Mouse (Mus musculus) forebrain, embryonic 14.5 days (tissue): ENCODE results near the gene Gtf3c2. TPM values are rescaled to one million over a fixed set of nuclear protein-coding genes. Genes with fewer than 3 reads are reported as not detected.

Experiments
- ATAC-seq: fragments of 200-750 bp; cut with Nextera tagmentation; 2 replicates; pipeline ENCODE4 v1.8.0; 2017; ENCODE audit warnings: mild to moderate bottlenecking, moderate library complexity
- DNase-seq: peaks from one replicate; pipeline ENCODE4 v3.0.0-alpha.2; 2015; ENCODE audit warnings: low spot score
- H3K27ac ChIP-seq: fragments of 300-500 bp; sonication (generic); 2 replicates; pipeline ENCODE4 v1.5.1; 2014; ENCODE audit warnings: low read depth, mild to moderate bottlenecking, control low read depth, low read length, moderate library complexity
- H3K27me3 ChIP-seq: fragments of 300-500 bp; sonication (generic); replicated peaks from 2 replicates; pipeline ENCODE4 v1.6.1; 2014; ENCODE audit warnings: low read length, control low read depth, mixed read lengths; ENCODE audit not compliant: control insufficient read depth, insufficient read depth
- H3K36me3 ChIP-seq: fragments of 300-500 bp; sonication (generic); 2 replicates; pipeline ENCODE4 v1.6.1; 2014; ENCODE audit warnings: low read length, control low read depth; ENCODE audit not compliant: control insufficient read depth, insufficient read depth
- H3K4me1 ChIP-seq: fragments of 300-500 bp; sonication (generic); 2 replicates; pipeline ENCODE4 v1.6.1; 2014; ENCODE audit warnings: antibody characterized with exemption, low read length, control low read depth; ENCODE audit not compliant: control insufficient read depth, insufficient read depth
- H3K4me2 ChIP-seq: fragments of 300-500 bp; sonication (generic); 2 replicates; pipeline ENCODE4 v1.6.1; 2014; ENCODE audit warnings: mild to moderate bottlenecking, control low read depth, low read length
- H3K4me3 ChIP-seq: fragments of 300-500 bp; sonication (generic); 2 replicates; pipeline ENCODE4 v1.5.1; 2014; ENCODE audit warnings: low read depth, low read length, control low read depth
- H3K9ac ChIP-seq: fragments of 300-500 bp; sonication (generic); 2 replicates; pipeline ENCODE4 v1.6.1; 2014; ENCODE audit warnings: mild to moderate bottlenecking, low read length, control low read depth, moderate library complexity
- H3K9me3 ChIP-seq: fragments of 300-500 bp; sonication (generic); replicated peaks from 2 replicates; pipeline ENCODE4 v1.6.1; 2016; ENCODE audit warnings: low read length, control low read depth, mixed read lengths; ENCODE audit not compliant: control insufficient read depth
- WGBS: fragments of 180-500 bp; shearing (Covaris S2); extraction: QIAGEN DNeasy Blood & Tissue Kit; methylation state at CpG from one replicate; pipeline ENCODE4 v1.1.7; 2014; 5-methylcytosine and 5-hydroxymethylcytosine counted together
- polyA plus RNA-seq: library from polyadenylated mRNA; unstranded; fragments of >200 nt; fragmentation: Nextera tagmentation; extraction: Ambion mirVana; gene quantifications from 2 replicates; pipeline ENCODE4 v1.2.1, GENCODE M21; 2014

Gene Gtf3c2
- polyA plus RNA-seq, 1 experiment from 2014 or later = 45.7 TPM

GRCm38 (mm10) chr5:31168630-31169029 lies 11.3 kb downstream of the Gtf3c2 start:
- no peak overlapping the region for H3K4me2 ChIP-seq
- H3K4me3 ChIP-seq = no peak overlapping the region
- peaks cover 87% of the 10 kb centered on the region for H3K36me3 ChIP-seq
- ATAC-seq (no peak), DNase-seq (no peak)
- H3K27me3 ChIP-seq = no peaks in the 10 kb centered on the region
- H3K9me3 ChIP-seq = no peaks in the 10 kb centered on the region
- WGBS = 93% methylated on average over 4 of the region's 4 CpGs
- no peak overlapping the region for H3K27ac ChIP-seq
- no peak overlapping the region for H3K9ac ChIP-seq
- no peaks in the 10 kb centered on the region for H3K4me1 ChIP-seq

- H3K27ac ChIP-seq = no peak overlapping the region
- peaks cover 94% of the 10 kb centered on the region for H3K36me3 ChIP-seq
- no peak for ATAC-seq
- WGBS = 94% methylated on average over 1 of the region's 1 CpGs
- H3K4me2 ChIP-seq = no peak overlapping the region
- no peak overlapping the region for H3K4me3 ChIP-seq
- no peak for DNase-seq
- no peaks in the 10 kb centered on the region for H3K9me3 ChIP-seq
- no peaks in the 10 kb centered on the region for H3K4me1 ChIP-seq
- H3K9ac ChIP-seq = no peak overlapping the region
- H3K27me3 ChIP-seq = no peaks in the 10 kb centered on the region
These were observed 15.1 kb downstream of the Gtf3c2 start for GRCm38 (mm10) chr5:31164878-31165277.

GRCm38 (mm10) chr5:31162462-31162861 lies 17.5 kb downstream of the Gtf3c2 start:
- ATAC-seq (no peak), DNase-seq (no peak)
- no peak overlapping the region for H3K27ac ChIP-seq
- no peak overlapping the region for H3K9ac ChIP-seq
- no peaks in the 10 kb centered on the region for H3K4me1 ChIP-seq
- no peak overlapping the region for H3K4me2 ChIP-seq
- peaks cover 94% of the 10 kb centered on the region for H3K36me3 ChIP-seq
- no peak overlapping the region for H3K4me3 ChIP-seq
- no peaks in the 10 kb centered on the region for H3K27me3 ChIP-seq
- no peaks in the 10 kb centered on the region for H3K9me3 ChIP-seq

- ATAC-seq (peak; percentile 97), DNase-seq (peak; percentile 91)
- Histone ChIP-seq H3K4me2 (peak within 1 kb of the TSS; percentile 76), H3K9me3 (no peaks in the 10 kb centered on the region), H3K4me1 (peaks cover 6% of the 10 kb centered on the region), H3K27me3 (no peaks in the 10 kb centered on the region), H3K36me3 (peaks cover 35% of the 10 kb centered on the region), H3K4me3 (peak within 1 kb of the TSS; percentile 44), H3K27ac (no peak within 1 kb of the TSS), H3K9ac (peak within 1 kb of the TSS; percentile 58)
- under 1% methylated on average over 19 of the region's 19 CpGs for WGBS
These were observed 25.8 kb downstream of the Gtf3c2 start, which contains the start of gene Mpv17 for GRCm38 (mm10) chr5:31154152-31154553. Gene Mpv17 (minus strand): TSS chr5:31154251.

- Histone ChIP-seq H3K4me2 (peak overlapping the region; percentile 76), H3K27me3 (no peaks in the 10 kb centered on the region), H3K27ac (no peak overlapping the region), H3K36me3 (peaks cover 30% of the 10 kb centered on the region), H3K4me1 (peaks cover 6% of the 10 kb centered on the region), H3K9me3 (no peaks in the 10 kb centered on the region), H3K9ac (peak overlapping the region; percentile 58), H3K4me3 (peak overlapping the region; percentile 44)
- 45% methylated on average over 6 of the region's 6 CpGs for WGBS
- DNase-seq = no peak
- peak; percentile 27; the same call in 1 of the 2 replicates for ATAC-seq
These were observed 26.3 kb downstream of the Gtf3c2 start for GRCm38 (mm10) chr5:31153516-31154151.

GRCm38 (mm10) chr5:31151746-31152145 lies 28.2 kb downstream of the Gtf3c2 start:
- H3K9me3 ChIP-seq = no peaks in the 10 kb centered on the region
- H3K9ac ChIP-seq = no peak overlapping the region
- peaks cover 15% of the 10 kb centered on the region for H3K36me3 ChIP-seq
- no peaks in the 10 kb centered on the region for H3K27me3 ChIP-seq
- peaks cover 6% of the 10 kb centered on the region for H3K4me1 ChIP-seq
- no peak overlapping the region for H3K4me3 ChIP-seq
- ATAC-seq (no peak), DNase-seq (no peak)
- H3K27ac ChIP-seq = no peak overlapping the region
- H3K4me2 ChIP-seq = no peak overlapping the region
- 92% methylated on average over 3 of the region's 3 CpGs for WGBS

GRCm38 (mm10) chr5:31149781-31150180 lies 30.2 kb downstream of the Gtf3c2 start:
- Histone ChIP-seq H3K4me1 (peaks cover 6% of the 10 kb centered on the region), H3K9ac (no peak overlapping the region), H3K4me3 (no peak overlapping the region), H3K4me2 (no peak overlapping the region), H3K36me3 (peaks cover 8% of the 10 kb centered on the region), H3K9me3 (no peaks in the 10 kb centered on the region), H3K27me3 (no peaks in the 10 kb centered on the region), H3K27ac (no peak overlapping the region)
- 70% methylated on average over 4 of the region's 4 CpGs for WGBS
- no peak for DNase-seq
- no peak for ATAC-seq

- no peak overlapping the region for H3K4me3 ChIP-seq
- peaks cover 9% of the 10 kb centered on the region for H3K36me3 ChIP-seq
- H3K4me1 ChIP-seq = no peaks in the 10 kb centered on the region
- 9% methylated on average over 9 of the region's 9 CpGs for WGBS
- H3K9me3 ChIP-seq = no peaks in the 10 kb centered on the region
- no peak overlapping the region for H3K4me2 ChIP-seq
- no peak overlapping the region for H3K9ac ChIP-seq
- DNase-seq (no peak), ATAC-seq (no peak)
- H3K27ac ChIP-seq = no peak overlapping the region
- H3K27me3 ChIP-seq = peaks cover 49% of the 10 kb centered on the region
These were observed 40.9 kb downstream of the Gtf3c2 start for GRCm38 (mm10) chr5:31138968-31139425.

GRCm38 (mm10) chr5:31138241-31138967 lies 41.5 kb downstream of the Gtf3c2 start, which contains the start of gene Ucn:
Gene Ucn (minus strand): TSS chr5:31138829.
- Histone ChIP-seq H3K27me3 (peaks cover 49% of the 10 kb centered on the region), H3K9me3 (no peaks in the 10 kb centered on the region), H3K36me3 (peaks cover 7% of the 10 kb centered on the region), H3K27ac (no peak within 1 kb of the TSS), H3K4me3 (peak within 1 kb of the TSS; percentile 15), H3K9ac (no peak within 1 kb of the TSS; the same call in 1 of the 2 replicates), H3K4me1 (no peaks in the 10 kb centered on the region), H3K4me2 (peak within 1 kb of the TSS; percentile 39)
- DNase-seq (peak; percentile 11), ATAC-seq (no peak)
- 1% methylated on average over 51 of the region's 52 CpGs for WGBS
